24 mouse cellular contexts compared by ENCODE assay signal in the genomic region with DNA sequence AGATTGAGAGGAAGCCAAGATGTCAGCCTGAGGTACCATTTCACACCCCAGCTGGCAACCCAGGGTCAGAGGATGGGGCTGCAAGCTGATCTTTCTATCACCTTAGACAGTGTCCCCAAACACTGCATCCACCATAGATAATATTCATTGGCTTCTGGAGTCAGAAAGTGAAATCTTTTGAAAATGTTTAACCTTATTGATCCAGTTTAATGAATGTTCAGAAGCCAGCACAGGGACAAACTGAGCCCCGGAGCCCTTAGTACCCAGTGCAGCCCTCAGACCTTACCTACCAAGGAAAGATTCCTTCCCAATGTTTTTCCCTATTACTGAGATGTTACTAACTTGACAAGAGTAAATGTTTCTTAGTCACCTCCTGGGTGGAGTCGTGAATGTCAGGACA.
"Had no signal": no experiment of that assay in that cellular context is flagged by ENCODE, and none has a peak within 500 bp of the region (broad histone marks: within the 10 kb centered on the region; RNA-seq: fewer than 3 reads in every experiment).

No protein-coding gene starts in this region.

- DNase-seq: gastrocnemius, adult 2 months; gastrocnemius, postnatal 10 days; gastrocnemius, postnatal 25 days; heart, adult 2 months; heart, postnatal 10 days; heart, postnatal 4 days; kidney, adult 18-20 months; kidney, adult 8-10 months; kidney, postnatal 10 days; kidney, postnatal 25 days; kidney, postnatal 4 days; liver, embryonic 13.5 days had no signal

- H3K9ac ChIP-seq: heart, embryonic 12.5 days; hindbrain, embryonic 12.5 days; hindbrain, embryonic 14.5 days; intestine, embryonic 15.5 days; limb, embryonic 12.5 days; liver, embryonic 13.5 days had no signal

- H3K4me2 ChIP-seq: heart, embryonic 12.5 days; hindbrain, embryonic 12.5 days; hindbrain, embryonic 14.5 days; intestine, embryonic 15.5 days; limb, embryonic 12.5 days; liver, embryonic 13.5 days had no signal

- H3K4me1 ChIP-seq: hindbrain, embryonic 10.5 days; hindbrain, embryonic 12.5 days; limb, embryonic 10.5 days; limb, embryonic 12.5 days had no signal

- H3K27me3 ChIP-seq: heart, embryonic 12.5 days; hindbrain, embryonic 12.5 days; intestine, embryonic 15.5 days; limb, embryonic 12.5 days; liver, embryonic 13.5 days had no signal

- H3K36me3 ChIP-seq: heart, embryonic 12.5 days; hindbrain, embryonic 10.5 days; hindbrain, embryonic 12.5 days; intestine, embryonic 15.5 days; limb, embryonic 10.5 days; limb, embryonic 12.5 days; liver, embryonic 13.5 days had no signal

- H3K9me3 ChIP-seq: hindbrain, embryonic 10.5 days; hindbrain, embryonic 12.5 days; intestine, embryonic 15.5 days; limb, embryonic 10.5 days; limb, embryonic 12.5 days; liver, embryonic 13.5 days had no signal

- H3K27ac ChIP-seq: gastrocnemius, adult 2 months; heart, adult 2 months; hindbrain, embryonic 10.5 days; hindbrain, embryonic 12.5 days; hindbrain, embryonic 14.5 days; intestine, embryonic 15.5 days; layer of hippocampus, adult 2 months; left cerebral cortex, adult 2 months; limb, embryonic 10.5 days; limb, embryonic 12.5 days; liver, embryonic 13.5 days had no signal

- ATAC-seq: hindbrain, embryonic 16.5 days; inflammation-experienced regulatory T-cells, adult 6 months; intestine, embryonic 15.5 days; intestine, postnatal 0 days had no signal

- H3K4me3 ChIP-seq: gastrocnemius, adult 2 months; heart, adult 2 months; heart, embryonic 12.5 days; hindbrain, embryonic 10.5 days; hindbrain, embryonic 12.5 days; intestine, embryonic 15.5 days; layer of hippocampus, adult 2 months; left cerebral cortex, adult 2 months; limb, embryonic 10.5 days; limb, embryonic 12.5 days; liver, embryonic 13.5 days had no signal
